Mouse (Mus musculus) intestine, embryonic 14.5 days (tissue): ENCODE results near the gene Tma7. TPM values are rescaled to one million over a fixed set of nuclear protein-coding genes. Genes with fewer than 3 reads are reported as not detected.

Source experiments
- ATAC-seq: fragments of 200-750 bp; cut with Nextera tagmentation; replicated peaks from 2 replicates; pipeline ENCODE4 v1.8.0; 2017; ENCODE audit warnings: low read depth, moderate number of reproducible peaks, moderate TSS enrichment, moderate library complexity; ENCODE audit not compliant: low FRiP score, low TSS enrichment
- DNase-seq: peaks from one replicate; pipeline ENCODE4 v3.0.0-alpha.2; 2018; ENCODE audit warnings: low spot score
- H3K27ac ChIP-seq: fragments of 300-500 bp; sonication (generic); 2 replicates; pipeline ENCODE4 v1.5.1; 2014; ENCODE audit warnings: low read depth, mild to moderate bottlenecking, control low read depth
- H3K27me3 ChIP-seq: fragments of 300-500 bp; sonication (generic); replicated peaks from 2 replicates; pipeline ENCODE4 v1.6.1; 2014; ENCODE audit warnings: low read length, control low read depth; ENCODE audit not compliant: control insufficient read depth, insufficient read depth
- H3K36me3 ChIP-seq: fragments of 300-500 bp; sonication (generic); 2 replicates; pipeline ENCODE4 v1.6.1; 2014; ENCODE audit warnings: low read length, control low read depth; ENCODE audit not compliant: control insufficient read depth, insufficient read depth
- H3K4me1 ChIP-seq: fragments of 300-500 bp; sonication (generic); replicated peaks from 2 replicates; pipeline ENCODE4 v1.6.1; 2014; ENCODE audit warnings: low read length, control low read depth, mixed read lengths; ENCODE audit not compliant: control insufficient read depth, insufficient read depth
- H3K4me2 ChIP-seq: fragments of 300-500 bp; sonication (generic); 2 replicates; pipeline ENCODE4 v1.6.1; 2014; ENCODE audit warnings: low read length
- H3K4me3 ChIP-seq: fragments of 300-500 bp; sonication (generic); 2 replicates; pipeline ENCODE4 v1.5.1; 2014; ENCODE audit warnings: low read depth, low read length, control low read depth, mixed read lengths
- H3K9ac ChIP-seq: fragments of 300-500 bp; sonication (generic); 2 replicates; pipeline ENCODE4 v1.6.1; 2014; ENCODE audit warnings: mild to moderate bottlenecking, low read length
- H3K9me3 ChIP-seq: fragments of 300-500 bp; sonication (generic); 2 replicates; pipeline ENCODE4 v1.6.1; 2016; ENCODE audit warnings: low read length, control low read depth; ENCODE audit not compliant: control insufficient read depth
- WGBS: fragments of 180-500 bp; shearing (Covaris S2); extraction: QIAGEN DNeasy Blood & Tissue Kit; methylation state at CpG from one replicate; pipeline ENCODE4 v1.1.7; 2014; 5-methylcytosine and 5-hydroxymethylcytosine counted together
- polyA plus RNA-seq: library from polyadenylated mRNA; unstranded; fragments of >200 nt; fragmentation: Nextera tagmentation; extraction: Ambion mirVana; gene quantifications from 2 replicates; pipeline ENCODE4 v1.2.1, GENCODE M21; 2014

Tma7 gene
- polyA plus RNA-seq, 1 experiment from 2014 or later: 682 TPM

GRCm38 (mm10) chr9:109056916-109057315, 25.5 kb downstream of the Tma7 start:
- 95% methylated on average over 4 of the region's 4 CpGs for WGBS
- Histone ChIP-seq H3K27me3 (no peaks in the 10 kb centered on the region), H3K9ac (no peak overlapping the region), H3K9me3 (no peaks in the 10 kb centered on the region), H3K4me2 (no peak overlapping the region), H3K36me3 (peaks cover 41% of the 10 kb centered on the region), H3K4me1 (peaks cover 13% of the 10 kb centered on the region), H3K4me3 (no peak overlapping the region), H3K27ac (no peak overlapping the region)
- ATAC-seq (no peak), DNase-seq (no peak)

- no peak overlapping the region for H3K4me2 ChIP-seq
- no peaks in the 10 kb centered on the region for H3K27me3 ChIP-seq
- no peak overlapping the region for H3K27ac ChIP-seq
- DNase-seq: no peak
- WGBS: 93% methylated on average over 17 of the region's 17 CpGs
- H3K4me1 ChIP-seq: peaks cover 13% of the 10 kb centered on the region
- H3K36me3 ChIP-seq: peaks cover 41% of the 10 kb centered on the region
- no peak overlapping the region for H3K4me3 ChIP-seq
- no peaks in the 10 kb centered on the region for H3K9me3 ChIP-seq
- no peak for ATAC-seq
- no peak overlapping the region for H3K9ac ChIP-seq
These were observed 26.2 kb downstream of the Tma7 start for GRCm38 (mm10) chr9:109056081-109056690.

GRCm38 (mm10) chr9:109055271-109056030, 26.9 kb downstream of the Tma7 start:
- peaks cover 13% of the 10 kb centered on the region for H3K4me1 ChIP-seq
- no peaks in the 10 kb centered on the region for H3K27me3 ChIP-seq
- no peaks in the 10 kb centered on the region for H3K9me3 ChIP-seq
- H3K36me3 ChIP-seq: peaks cover 42% of the 10 kb centered on the region
- peak overlapping the region; percentile 20; the same call in 1 of the 2 replicates for H3K9ac ChIP-seq
- peak overlapping the region; percentile 27 for H3K4me3 ChIP-seq
- DNase-seq (no peak), ATAC-seq (no peak)
- peak overlapping the region; percentile 28; the same call in 1 of the 2 replicates for H3K27ac ChIP-seq
- peak overlapping the region; percentile 50 for H3K4me2 ChIP-seq
- 90% methylated on average over 12 of the region's 12 CpGs for WGBS

GRCm38 (mm10) chr9:109054712-109055111, 27.7 kb downstream of the Tma7 start:
- WGBS: 2% methylated on average over 7 of the region's 7 CpGs
- H3K4me2 ChIP-seq: peak overlapping the region; percentile 50
- H3K9me3 ChIP-seq: no peaks in the 10 kb centered on the region
- H3K9ac ChIP-seq: peak overlapping the region; percentile 20
- H3K4me1 ChIP-seq: peaks cover 13% of the 10 kb centered on the region
- H3K27me3 ChIP-seq: no peaks in the 10 kb centered on the region
- peak; percentile 55 for ATAC-seq
- peaks cover 42% of the 10 kb centered on the region for H3K36me3 ChIP-seq
- H3K4me3 ChIP-seq: peak overlapping the region; percentile 27
- peak overlapping the region; percentile 62 for H3K27ac ChIP-seq
- DNase-seq: no peak

GRCm38 (mm10) chr9:109053851-109054250, 28.5 kb downstream of the Tma7 start:
- Histone ChIP-seq H3K9me3 (no peaks in the 10 kb centered on the region), H3K27me3 (no peaks in the 10 kb centered on the region), H3K4me3 (no peak overlapping the region), H3K9ac (no peak overlapping the region), H3K4me2 (no peak overlapping the region), H3K36me3 (peaks cover 46% of the 10 kb centered on the region), H3K4me1 (peaks cover 12% of the 10 kb centered on the region), H3K27ac (no peak overlapping the region)
- no peak for DNase-seq
- no peak for ATAC-seq
- 79% methylated on average over 6 of the region's 6 CpGs for WGBS

- no peak overlapping the region for H3K4me3 ChIP-seq
- no peak for ATAC-seq
- WGBS: 81% methylated on average over 3 of the region's 3 CpGs
- H3K27ac ChIP-seq: no peak overlapping the region
- no peaks in the 10 kb centered on the region for H3K27me3 ChIP-seq
- peaks cover 43% of the 10 kb centered on the region for H3K36me3 ChIP-seq
- H3K4me2 ChIP-seq: no peak overlapping the region
- DNase-seq: no peak
- no peak overlapping the region for H3K9ac ChIP-seq
- peaks cover 7% of the 10 kb centered on the region for H3K4me1 ChIP-seq
- H3K9me3 ChIP-seq: no peaks in the 10 kb centered on the region
These were observed 29.0 kb downstream of the Tma7 start for GRCm38 (mm10) chr9:109053366-109053765.

- Histone ChIP-seq H3K27me3 (no peaks in the 10 kb centered on the region), H3K9ac (no peak overlapping the region), H3K27ac (no peak overlapping the region), H3K9me3 (no peaks in the 10 kb centered on the region), H3K4me3 (no peak overlapping the region), H3K4me1 (peaks cover 7% of the 10 kb centered on the region), H3K4me2 (no peak overlapping the region), H3K36me3 (peaks cover 37% of the 10 kb centered on the region)
- 89% methylated on average over 9 of the region's 9 CpGs for WGBS
- DNase-seq (no peak), ATAC-seq (no peak)
These were observed 29.7 kb downstream of the Tma7 start for GRCm38 (mm10) chr9:109052490-109053260.

GRCm38 (mm10) chr9:109051651-109052489, 30.5 kb downstream of the Tma7 start:
- Histone ChIP-seq H3K4me2 (no peak overlapping the region), H3K27me3 (no peaks in the 10 kb centered on the region), H3K9me3 (no peaks in the 10 kb centered on the region), H3K27ac (no peak overlapping the region), H3K36me3 (peaks cover 29% of the 10 kb centered on the region), H3K4me1 (peaks cover 7% of the 10 kb centered on the region), H3K4me3 (no peak overlapping the region), H3K9ac (no peak overlapping the region)
- DNase-seq (no peak), ATAC-seq (no peak)
- WGBS: 89% methylated on average over 10 of the region's 10 CpGs
